In genomic region chr17:46651292-46651691, GRCm38 (mm10) we compare ENCODE assay signal across 8 mouse cellular contexts. TPM values are rescaled to one million over a fixed set of nuclear protein-coding genes. Genes with fewer than 3 reads are reported as not detected.
DNase-seq lines count a peak whose midpoint lies in the region; ATAC-seq and TF ChIP-seq lines count a peak whose summit lies in the region.

No protein-coding gene starts in this region.

- TF ChIP-seq CTCF in olfactory bulb, adult 2 months (IDR thresholded peaks at IDR 0.05; ENCODE audit: insufficient read depth, low read depth, low read length): no peak

- TF ChIP-seq POLR2A in olfactory bulb, adult 2 months (IDR thresholded peaks at IDR 0.05; ENCODE audit: insufficient read depth, low read depth, low read length): no peak

- peak overlapping the region; percentile 80 for H3K9ac ChIP-seq in lung, embryonic 16.5 days (ENCODE audit: low read length)

- no peak for DNase-seq in lung, postnatal 14 days
- DNase-seq in forebrain, embryonic 10.5 days (ENCODE audit: extremely low spot score, low spot score): no peak
- DNase-seq in limb, embryonic 10.5 days (ENCODE audit: low spot score): no peak
- DNase-seq in spleen, postnatal 10 days (ENCODE audit: low spot score in 2 of 2): no peak
- no peak for DNase-seq in MN1 (ENCODE audit: low spot score)
- no peak for DNase-seq in ovary, postnatal 10 days (ENCODE audit: low spot score)

- H3K9me3 ChIP-seq in lung, embryonic 16.5 days (ENCODE audit: control insufficient read depth, low read length): 0 out of 2 replicates have a peak, but pooled peaks cover 3% of the 10 kb centered on the region
- H3K9me3 ChIP-seq in forebrain, embryonic 10.5 days: no peaks in the 10 kb centered on the region
- H3K9me3 ChIP-seq in limb, embryonic 10.5 days (replicated peaks): no peaks in the 10 kb centered on the region

- peak overlapping the region; percentile 79 for H3K4me3 ChIP-seq in lung, embryonic 16.5 days (ENCODE audit: low read length)
- peak overlapping the region; percentile 72 for H3K4me3 ChIP-seq in forebrain, embryonic 10.5 days
- peak overlapping the region; percentile 70 for H3K4me3 ChIP-seq in limb, embryonic 10.5 days
- H3K4me3 ChIP-seq in olfactory bulb, adult 2 months (ENCODE audit: insufficient read depth, low read depth, low read length): peak overlapping the region; percentile 59

- H3K4me2 ChIP-seq in lung, embryonic 16.5 days (ENCODE audit: low read depth, low read length): peak overlapping the region; percentile 67

- H3K36me3 ChIP-seq in lung, embryonic 16.5 days (ENCODE audit: control insufficient read depth, insufficient read depth, low read length): peaks cover 33% of the 10 kb centered on the region
- peaks cover 62% of the 10 kb centered on the region for H3K36me3 ChIP-seq in forebrain, embryonic 10.5 days (replicated peaks)
- H3K36me3 ChIP-seq in limb, embryonic 10.5 days: peaks cover 66% of the 10 kb centered on the region

- no peaks in the 10 kb centered on the region for H3K27me3 ChIP-seq in lung, embryonic 16.5 days (ENCODE audit: control insufficient read depth, insufficient read depth, low read depth, low read length)
- no peaks in the 10 kb centered on the region for H3K27me3 ChIP-seq in forebrain, embryonic 10.5 days (ENCODE audit: poor library complexity, severe bottlenecking)
- H3K27me3 ChIP-seq in limb, embryonic 10.5 days (ENCODE audit: low read depth, poor library complexity, severe bottlenecking): no peaks in the 10 kb centered on the region

- 60% methylated on average over 17 of the region's 17 CpGs for WGBS in lung, embryonic 16.5 days
- 81% methylated on average over 17 of the region's 17 CpGs for WGBS in forebrain, embryonic 10.5 days
- 76% methylated on average over 17 of the region's 17 CpGs for WGBS in limb, embryonic 10.5 days
- WGBS in olfactory bulb, adult 2 months: 70% methylated on average over 17 of the region's 17 CpGs

- H3K4me1 ChIP-seq in lung, embryonic 16.5 days (replicated peaks; ENCODE audit: control insufficient read depth, insufficient read depth, low read length): peaks cover 33% of the 10 kb centered on the region
- peaks cover 47% of the 10 kb centered on the region for H3K4me1 ChIP-seq in forebrain, embryonic 10.5 days
- H3K4me1 ChIP-seq in limb, embryonic 10.5 days: peaks cover 48% of the 10 kb centered on the region
- H3K4me1 ChIP-seq in olfactory bulb, adult 2 months (ENCODE audit: control insufficient read depth, insufficient read depth, low read length): peaks cover 20% of the 10 kb centered on the region

- no peak for ATAC-seq in lung, embryonic 16.5 days (ENCODE audit: low read depth)

- peak overlapping the region; percentile 97 for H3K27ac ChIP-seq in lung, embryonic 16.5 days (ENCODE audit: low read length)
- peak overlapping the region; percentile 96 for H3K27ac ChIP-seq in forebrain, embryonic 10.5 days
- H3K27ac ChIP-seq in limb, embryonic 10.5 days: peak overlapping the region; percentile 94
- H3K27ac ChIP-seq in olfactory bulb, adult 2 months (ENCODE audit: insufficient read depth, low read depth, low read length): no peak overlapping the region

RNA-seq across cellular contexts. Expression of gene Cul7, which starts 1.2 kb away (rescaled TPM):
- 49.1 and 50.8 TPM in 2 replicates for polyA plus RNA-seq in lung, embryonic 16.5 days (2015; fragmentation: Nextera tagmentation; extraction: Ambion mirVana)
- 38.0 and 40.9 TPM in 2 replicates for polyA plus RNA-seq in forebrain, embryonic 10.5 days (2016; fragmentation: Nextera tagmentation; extraction: Ambion mirVana)
- polyA plus RNA-seq in limb, embryonic 10.5 days (2016; fragmentation: Nextera tagmentation; extraction: Ambion mirVana): 40.3 and 48.0 TPM in 2 replicates
- not detected in 2 replicates for polyA plus RNA-seq in olfactory bulb, adult 2 months (2012; ENCODE audit: insufficient read depth, insufficient read length, low replicate concordance, missing spikeins)

RNA-seq across cellular contexts. Expression of gene Mrpl2, which starts 5.3 kb away (rescaled TPM):
- polyA plus RNA-seq in lung, embryonic 16.5 days (2015; fragmentation: Nextera tagmentation; extraction: Ambion mirVana): 93.0 and 97.4 TPM in 2 replicates
- polyA plus RNA-seq in forebrain, embryonic 10.5 days (2016; fragmentation: Nextera tagmentation; extraction: Ambion mirVana): 136 and 137 TPM in 2 replicates
- 140 and 144 TPM in 2 replicates for polyA plus RNA-seq in limb, embryonic 10.5 days (2016; fragmentation: Nextera tagmentation; extraction: Ambion mirVana)
- not detected in 2 replicates for polyA plus RNA-seq in olfactory bulb, adult 2 months (2012; ENCODE audit: insufficient read depth, insufficient read length, low replicate concordance, missing spikeins)

RNA-seq across cellular contexts. Expression of gene Klc4, which starts 5.5 kb away (rescaled TPM):
- 27.6 and 30.8 TPM in 2 replicates for polyA plus RNA-seq in lung, embryonic 16.5 days (2015; fragmentation: Nextera tagmentation; extraction: Ambion mirVana)
- polyA plus RNA-seq in forebrain, embryonic 10.5 days (2016; fragmentation: Nextera tagmentation; extraction: Ambion mirVana): 29.1 and 31.8 TPM in 2 replicates
- 23.6 and 28.8 TPM in 2 replicates for polyA plus RNA-seq in limb, embryonic 10.5 days (2016; fragmentation: Nextera tagmentation; extraction: Ambion mirVana)
- polyA plus RNA-seq in olfactory bulb, adult 2 months (2012; ENCODE audit: insufficient read depth, insufficient read length, low replicate concordance, missing spikeins): not detected in 2 replicates

RNA-seq across cellular contexts. Expression of gene Ptk7, which starts 22.0 kb away (rescaled TPM):
- 141 and 143 TPM in 2 replicates for polyA plus RNA-seq in lung, embryonic 16.5 days (2015; fragmentation: Nextera tagmentation; extraction: Ambion mirVana)
- 66.0 and 68.4 TPM in 2 replicates for polyA plus RNA-seq in forebrain, embryonic 10.5 days (2016; fragmentation: Nextera tagmentation; extraction: Ambion mirVana)
- 102 and 142 TPM in 2 replicates for polyA plus RNA-seq in limb, embryonic 10.5 days (2016; fragmentation: Nextera tagmentation; extraction: Ambion mirVana)
- polyA plus RNA-seq in olfactory bulb, adult 2 months (2012; ENCODE audit: insufficient read depth, insufficient read length, low replicate concordance, missing spikeins): not detected in 2 replicates

RNA-seq across cellular contexts. Expression of gene Rrp36, which starts 22.9 kb away (rescaled TPM):
- 51.4 and 51.6 TPM in 2 replicates for polyA plus RNA-seq in lung, embryonic 16.5 days (2015; fragmentation: Nextera tagmentation; extraction: Ambion mirVana)
- polyA plus RNA-seq in forebrain, embryonic 10.5 days (2016; fragmentation: Nextera tagmentation; extraction: Ambion mirVana): 69.0 and 70.1 TPM in 2 replicates
- polyA plus RNA-seq in limb, embryonic 10.5 days (2016; fragmentation: Nextera tagmentation; extraction: Ambion mirVana): 70.8 and 72.5 TPM in 2 replicates
- polyA plus RNA-seq in olfactory bulb, adult 2 months (2012; ENCODE audit: insufficient read depth, insufficient read length, low replicate concordance, missing spikeins): not detected in 2 replicates

Comparison
In these comparisons a context has a peak if more than half of its experiments do, and no peak if none do; other contexts are left out.
1. RNA of gene Cul7, which starts 1.2 kb away (polyA plus RNA-seq): 49.1 to 50.8 TPM in lung, embryonic 16.5 days, 40.3 to 48.0 TPM in limb, embryonic 10.5 days and 38.0 to 40.9 TPM in forebrain, embryonic 10.5 days; not detected in olfactory bulb, adult 2 months; every median in the first group is over 10 times any median in the second.
2. RNA of gene Mrpl2, which starts 5.3 kb away (polyA plus RNA-seq): 140 to 144 TPM in limb, embryonic 10.5 days, 136 to 137 TPM in forebrain, embryonic 10.5 days and 93.0 to 97.4 TPM in lung, embryonic 16.5 days; not detected in olfactory bulb, adult 2 months; every median in the first group is over 10 times any median in the second.
3. Peak in every context shown above with its lines, with median percentiles within 50 percentile points of each other: H3K4me3 ChIP-seq.